Mouse (Mus musculus) ES-Bruce4 (cell line): ENCODE data around the gene Wdr37.

Source experiments
- CTCF ChIP-seq: IDR thresholded peaks from one replicate; pipeline ENCODE4 v1.8.1; 2011; ENCODE audit warnings: low read depth, low read length
- EP300 ChIP-seq: IDR thresholded peaks from 2 replicates; pipeline ENCODE4 v1.6.1; 2011; ENCODE audit warnings: low read depth, low read length; ENCODE audit not compliant: insufficient read depth
- POLR2A ChIP-seq: IDR thresholded peaks from one replicate; pipeline ENCODE4 v1.8.1; 2011; ENCODE audit warnings: low read length; ENCODE audit not compliant: insufficient read depth

DNA sequence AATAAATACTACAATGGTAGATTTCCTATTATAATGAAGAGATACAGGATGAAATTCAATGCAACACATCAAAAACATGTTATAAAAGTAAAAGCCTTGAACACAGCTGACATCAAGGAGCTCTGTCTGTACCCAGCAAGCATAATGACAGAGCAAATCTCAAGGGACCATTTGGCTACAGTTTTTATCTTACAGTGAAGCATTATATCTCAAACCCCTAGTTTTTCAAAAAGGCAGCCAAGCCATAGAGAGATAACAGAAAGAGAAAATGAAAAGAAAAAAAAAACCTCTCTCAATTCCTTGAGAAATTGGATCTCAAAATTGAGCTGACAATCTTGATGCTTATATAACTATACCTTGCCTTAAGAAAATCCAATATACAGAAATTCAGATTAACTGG is 41.0 kb downstream of the Wdr37 start:
- TF ChIP-seq CTCF, result no peak
- no peak for TF ChIP-seq POLR2A
- no peak for TF ChIP-seq EP300
